Mouse (Mus musculus) ES-E14 (cell line): ENCODE measurements at regions not wholly inside any gene's neighbourhood (a gene's known extent, or its start where the extent isn't known, plus 50 kb on each side); places are given as distances from the start of the nearest gene placed in this dataset.

ENCODE experiments used
- CHD2 ChIP-seq: IDR thresholded peaks from 2 replicates; pipeline ENCODE4 v1.6.1; 2014; ENCODE audit warnings: mild to moderate bottlenecking, low read depth, low read length, inconsistent platforms
- MAFK ChIP-seq: IDR thresholded peaks from 2 replicates; pipeline ENCODE4 v1.6.1; 2014; ENCODE audit warnings: mild to moderate bottlenecking, low read depth, low read length, inconsistent platforms; ENCODE audit not compliant: insufficient read depth

DNA sequence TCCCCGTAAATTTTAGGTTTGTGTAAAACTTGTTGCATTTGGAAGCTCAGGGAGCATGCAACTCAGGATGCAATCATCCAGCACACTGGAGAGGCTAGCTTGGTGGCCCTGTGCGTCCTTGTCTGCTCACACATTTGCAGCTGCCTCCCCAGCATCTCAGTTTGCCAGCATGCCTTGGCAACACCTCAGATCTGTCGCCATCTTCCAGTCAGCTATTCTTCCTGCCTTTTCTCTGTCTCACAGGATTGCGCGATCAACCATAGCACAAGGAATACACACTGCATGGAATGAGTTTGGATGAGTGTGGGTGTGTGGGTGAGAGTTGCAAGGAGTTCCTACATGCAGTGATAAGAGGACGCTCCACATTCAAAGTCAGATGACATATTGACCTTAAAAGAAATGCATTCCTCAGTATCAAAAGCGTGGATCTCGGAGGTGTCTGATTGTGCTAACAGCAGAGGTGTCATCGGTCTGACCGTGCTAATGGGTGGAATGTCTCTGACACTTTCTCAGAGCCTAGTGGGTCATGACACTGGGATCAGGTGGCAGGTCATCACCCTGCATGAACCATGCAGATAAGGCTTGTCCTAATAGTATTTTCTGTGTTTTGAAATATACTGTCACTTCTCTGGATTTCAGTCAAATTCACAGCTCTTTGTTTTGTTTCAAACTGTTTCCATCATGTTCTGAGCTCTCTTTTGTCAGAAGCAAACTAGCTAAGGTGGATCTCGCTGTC lies 360.6 kb upstream of the Arglu1 start:
- no peak for TF ChIP-seq CHD2
- no peak for TF ChIP-seq MAFK
